Mouse (Mus musculus) left cerebral cortex, postnatal 4 days (tissue): ENCODE data around the gene Vkorc1l1. TPM values are rescaled to one million over a fixed set of nuclear protein-coding genes. Genes with fewer than 3 reads are reported as not detected.
"Not testable (repeated sequence)": the region's sequence is repeated elsewhere in the genome, so short reads cannot be mapped to it uniquely, and the experiment has no call there.

Experiments
- DNase-seq: peaks from one replicate; pipeline ENCODE4 v3.0.0-alpha.2; 2022
- intact Hi-C: fragments of 180-260 bp; cut with DNase I; formaldehyde crosslinking; loops from one replicate; pipeline ENCODE4 v1.15.1; 2025
- total RNA-seq, 2 experiments: library from RNA; stranded (reverse); gene quantifications; 2 replicates each; pipeline ENCODE4 v1.2.3; 2021

The Vkorc1l1 gene
- total RNA-seq = 10 to 100 TPM; 53.8 to 55.3 TPM

DNA sequence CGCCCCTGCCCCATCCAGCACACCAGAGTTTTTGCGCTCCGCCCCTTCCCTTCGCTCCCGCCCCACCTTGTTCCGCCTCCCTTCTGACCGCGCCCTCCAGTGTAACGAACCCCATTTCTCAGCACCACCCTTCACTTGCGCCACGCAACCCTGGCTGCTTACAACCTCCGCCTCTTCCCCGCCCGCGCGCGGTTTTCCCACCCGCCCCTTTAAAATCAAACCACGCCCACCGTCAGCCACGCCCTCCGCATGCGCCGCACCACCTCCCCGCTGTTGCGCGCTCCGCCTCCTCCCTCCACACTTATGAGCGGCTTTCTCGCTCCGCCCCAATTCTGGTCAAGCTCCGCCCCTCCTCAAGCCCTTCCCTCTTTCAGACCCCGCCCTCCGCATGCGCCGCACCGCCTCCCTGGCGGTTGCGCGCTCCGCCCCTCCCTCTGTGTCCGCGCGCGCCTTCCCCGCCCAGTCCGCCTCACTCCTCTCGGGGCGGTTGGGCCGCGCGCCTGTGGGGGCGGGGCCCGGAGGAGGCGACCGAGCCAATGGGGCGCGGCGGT lies at the start of gene Vkorc1l1:
Gene Vkorc1l1, plus strand, starts transcription at position 476 of the 551 bp plus-strand sequence.
- DNase-seq = peak; percentile 100
- intact Hi-C loops = no loop called here

DNA sequence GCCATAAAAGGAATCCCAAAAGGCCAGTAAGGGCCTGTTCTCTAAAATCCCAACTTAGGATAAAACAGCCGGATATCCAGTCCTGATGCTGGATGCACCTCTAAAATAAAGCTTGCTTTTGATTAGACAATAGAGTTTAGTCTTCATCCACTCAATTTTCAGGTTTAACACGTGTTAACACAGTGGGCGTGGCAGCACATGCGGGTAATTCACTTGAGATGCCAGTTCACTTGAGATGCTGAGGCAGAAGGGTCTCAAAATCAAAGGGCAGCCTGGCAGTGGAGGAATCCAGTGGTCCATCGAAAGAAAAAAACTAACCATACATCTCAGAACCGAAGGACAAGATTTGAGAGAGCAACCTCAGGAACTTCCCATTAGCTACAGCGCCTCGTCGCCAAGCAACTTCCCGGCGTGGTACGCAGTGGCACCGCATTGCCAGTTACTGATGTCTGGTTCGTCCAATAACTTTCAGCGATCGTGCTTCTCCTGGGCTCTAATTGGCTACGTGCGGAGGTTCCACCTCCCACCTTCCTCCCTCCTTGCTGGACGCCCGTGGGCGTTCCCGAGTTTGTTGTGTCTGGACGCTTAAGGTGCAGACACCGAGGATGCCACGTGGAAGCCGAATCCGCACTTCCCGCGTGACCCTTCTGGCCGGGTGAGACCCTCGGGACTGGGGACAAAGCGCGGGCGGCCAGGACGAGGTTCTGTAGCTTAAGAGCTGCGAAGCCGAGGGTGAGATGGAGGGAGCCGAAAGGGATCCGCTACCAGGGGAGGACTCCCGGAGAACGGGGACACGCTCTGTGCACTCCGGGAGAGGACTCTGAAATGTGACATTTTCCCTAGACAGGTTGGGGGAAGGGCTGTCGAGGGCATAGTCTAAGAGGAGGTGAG lies 46.3 kb upstream of the Vkorc1l1 start, which contains the start of gene Zbed5:
Gene Zbed5, plus strand, starts transcription at position 526 of the 891 bp plus-strand sequence.
- DNase-seq = peak; percentile 84
- intact Hi-C loops = no loop called here

GRCm38 (mm10) chr5:129898449-129898848 lies 43.3 kb upstream of the Vkorc1l1 start, which contains the start of gene Phkg1:
Gene Phkg1, minus strand, starts transcription at chr5:129898549.
- intact Hi-C loops = no loop called here
- no peak for DNase-seq

GRCm38 (mm10) chr5:129907775-129908174 lies 34.0 kb upstream of the Vkorc1l1 start:
- intact Hi-C loops = loop anchor here (10.0 kb wide), 1 partner anchor 67 kb away; no protein-coding TSS in a partner anchor
- DNase-seq = no peak

DNA sequence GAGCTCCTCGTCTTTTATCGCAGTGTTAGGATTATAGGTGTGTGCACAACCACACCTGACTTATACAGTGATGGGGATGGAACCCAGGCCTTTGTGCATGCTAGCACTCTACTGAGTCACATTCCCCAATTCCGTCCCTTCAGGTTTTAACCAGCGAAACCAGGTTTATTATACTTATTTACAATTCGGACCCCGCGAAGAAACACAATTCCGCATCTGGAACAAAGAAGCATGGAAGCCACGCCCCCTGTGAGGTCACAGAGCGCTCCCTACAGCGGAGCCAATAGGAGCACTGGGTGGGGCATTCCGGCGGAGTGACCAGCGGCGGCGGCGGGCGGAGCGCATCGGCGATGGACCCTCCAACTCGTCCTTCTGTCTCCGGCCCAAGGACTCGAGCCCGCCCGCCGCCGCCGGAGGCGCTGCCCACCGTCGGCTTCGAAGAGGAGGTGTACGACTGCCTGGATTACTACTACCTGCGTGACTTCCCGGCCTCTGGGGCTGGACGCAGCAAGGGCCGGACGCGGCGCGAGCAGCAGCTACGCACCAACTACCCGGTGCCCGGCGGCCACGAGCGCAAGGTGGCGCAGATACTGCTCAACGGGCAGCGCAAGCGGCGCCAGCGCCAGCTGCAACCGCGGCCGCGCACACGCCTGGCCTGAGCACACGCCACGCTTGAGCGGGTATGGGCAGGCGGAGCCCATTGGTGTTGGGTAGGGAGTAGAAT lies 33.4 kb upstream of the Vkorc1l1 start, which contains the start of gene Nupr1l:
Gene Nupr1l, plus strand, starts transcription at position 299 of the 724 bp plus-strand sequence.
- DNase-seq = peak; percentile 94
- intact Hi-C loops = loop anchor here (10.0 kb wide), 1 partner anchor 66 kb away; no protein-coding TSS in a partner anchor

DNA sequence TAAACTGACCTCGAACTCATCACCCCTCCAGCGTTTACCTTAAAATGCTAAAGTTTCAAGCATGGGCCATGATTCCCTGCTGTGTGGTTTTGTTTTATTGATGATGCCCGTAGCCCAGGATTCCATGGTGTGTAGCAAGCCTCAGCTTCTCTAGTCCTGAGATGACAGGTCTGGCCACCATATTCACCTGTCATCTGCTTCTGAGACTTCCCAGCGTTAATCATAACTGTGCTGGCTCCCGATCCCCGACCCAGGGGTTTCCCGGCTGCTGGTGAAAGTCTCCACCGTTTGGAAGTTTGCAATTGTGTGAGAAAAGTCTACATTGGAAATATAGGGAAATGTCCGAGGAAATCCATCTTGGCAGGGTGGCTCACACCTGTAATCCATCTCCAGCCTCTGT lies 32.6 kb upstream of the Vkorc1l1 start:
- intact Hi-C loops = loop anchor here (10.0 kb wide), 1 partner anchor 66 kb away; no protein-coding TSS in a partner anchor
- no peak for DNase-seq

DNA sequence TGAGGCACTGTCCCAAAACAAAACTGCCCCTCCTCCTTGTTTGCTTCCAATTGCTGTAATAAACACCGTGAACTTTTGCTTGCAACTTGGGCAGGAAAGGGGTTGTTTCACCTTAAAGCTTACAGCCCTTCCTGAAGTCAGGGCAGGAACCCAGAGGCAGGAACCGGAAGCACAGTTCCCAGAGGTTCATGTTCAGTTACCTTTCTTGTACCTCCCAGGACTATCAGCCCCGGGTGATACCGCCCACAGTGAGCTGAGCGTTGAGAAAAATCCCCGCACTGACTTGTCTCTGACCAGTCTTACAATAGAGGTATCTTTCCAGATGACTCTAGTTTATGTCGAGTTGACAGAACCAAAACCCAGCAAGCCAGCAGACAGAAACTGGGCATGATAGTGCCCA lies 32.2 kb upstream of the Vkorc1l1 start:
- intact Hi-C loops = loop anchor here (10.0 kb wide), 1 partner anchor 65 kb away; no protein-coding TSS in a partner anchor
- no peak for DNase-seq

- peak; percentile 9 for DNase-seq
- intact Hi-C loops = no loop called here
These were observed 27.7 kb upstream of the Vkorc1l1 start for GRCm38 (mm10) chr5:129914024-129914423.

DNA sequence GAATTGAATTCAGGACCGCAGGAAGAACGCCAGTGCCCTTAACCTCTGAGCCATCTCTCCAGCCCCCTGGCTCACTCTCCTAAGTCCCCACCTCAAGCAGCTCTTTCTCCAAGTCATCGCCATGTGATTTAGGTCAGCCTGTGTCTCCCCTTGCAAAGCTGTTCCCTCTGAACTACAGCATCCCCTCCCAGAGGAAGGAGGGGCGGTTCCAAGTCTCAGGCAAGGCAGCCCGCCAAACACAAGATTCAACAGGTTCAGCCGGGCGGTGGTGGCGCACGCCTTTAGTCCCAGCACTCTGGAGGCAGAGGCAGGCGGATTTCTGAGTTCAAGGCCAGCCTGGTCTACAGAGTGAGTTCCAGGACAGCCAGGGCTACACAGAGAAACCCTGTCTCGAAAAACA lies 26.3 kb upstream of the Vkorc1l1 start:
- DNase-seq, intact Hi-C loops: not testable (repeated sequence)

- DNase-seq = no peak
- intact Hi-C loops = no loop called here
These were observed 23.6 kb upstream of the Vkorc1l1 start for GRCm38 (mm10) chr5:129918065-129918651.

DNA sequence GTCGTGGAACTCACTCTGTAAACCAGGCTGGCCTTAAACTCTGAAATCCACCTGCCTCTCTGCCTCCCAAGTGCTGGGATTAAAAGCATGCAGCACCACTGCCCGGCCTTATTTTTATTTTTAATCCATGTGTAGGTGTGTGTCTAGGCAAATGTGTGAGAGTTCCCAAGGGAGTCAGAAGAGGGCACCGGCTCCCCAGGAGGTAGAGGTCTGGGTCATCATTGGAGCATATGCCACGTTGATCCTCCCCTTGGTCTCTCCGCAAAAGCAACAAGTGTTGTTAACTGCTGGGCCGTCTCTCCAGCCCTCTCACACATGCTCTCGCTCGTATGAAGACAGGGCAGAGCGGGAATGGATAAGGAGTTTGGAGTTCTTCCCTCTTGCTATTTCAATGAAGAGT lies 23.0 kb upstream of the Vkorc1l1 start:
- no peak for DNase-seq

GRCm38 (mm10) chr5:129919320-129919719 lies 22.4 kb upstream of the Vkorc1l1 start:
- intact Hi-C loops = no loop called here
- DNase-seq = no peak

More for the DNA sequence above, 23.0 kb upstream of the Vkorc1l1 start:
- intact Hi-C loops = no loop called here

GRCm38 (mm10) chr5:129921972-129922371 lies 19.8 kb upstream of the Vkorc1l1 start:
- no peak for DNase-seq
- intact Hi-C loops = no loop called here

GRCm38 (mm10) chr5:129924820-129925452 lies 16.8 kb upstream of the Vkorc1l1 start:
- no peak for DNase-seq
- intact Hi-C loops = no loop called here

DNA sequence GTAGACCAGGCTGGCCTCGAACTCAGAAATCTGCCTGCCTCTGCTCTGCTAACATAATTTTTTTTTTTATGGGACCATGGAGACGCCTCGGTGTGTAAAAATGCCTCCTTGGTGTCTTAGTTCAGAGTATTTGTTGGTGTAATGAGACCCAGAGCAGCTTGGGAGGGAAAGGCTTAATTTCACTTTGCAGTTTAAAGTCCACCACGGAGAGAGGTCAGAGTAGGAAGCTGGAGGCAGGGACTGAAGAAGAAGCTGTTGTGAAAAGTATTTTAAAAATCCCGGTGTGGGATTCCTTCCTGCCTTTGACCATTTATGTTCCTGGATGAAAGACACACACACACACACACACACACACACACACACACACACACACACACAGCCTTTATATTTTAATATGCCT lies 15.8 kb upstream of the Vkorc1l1 start:
- intact Hi-C loops = no loop called here
- DNase-seq = no peak

DNA sequence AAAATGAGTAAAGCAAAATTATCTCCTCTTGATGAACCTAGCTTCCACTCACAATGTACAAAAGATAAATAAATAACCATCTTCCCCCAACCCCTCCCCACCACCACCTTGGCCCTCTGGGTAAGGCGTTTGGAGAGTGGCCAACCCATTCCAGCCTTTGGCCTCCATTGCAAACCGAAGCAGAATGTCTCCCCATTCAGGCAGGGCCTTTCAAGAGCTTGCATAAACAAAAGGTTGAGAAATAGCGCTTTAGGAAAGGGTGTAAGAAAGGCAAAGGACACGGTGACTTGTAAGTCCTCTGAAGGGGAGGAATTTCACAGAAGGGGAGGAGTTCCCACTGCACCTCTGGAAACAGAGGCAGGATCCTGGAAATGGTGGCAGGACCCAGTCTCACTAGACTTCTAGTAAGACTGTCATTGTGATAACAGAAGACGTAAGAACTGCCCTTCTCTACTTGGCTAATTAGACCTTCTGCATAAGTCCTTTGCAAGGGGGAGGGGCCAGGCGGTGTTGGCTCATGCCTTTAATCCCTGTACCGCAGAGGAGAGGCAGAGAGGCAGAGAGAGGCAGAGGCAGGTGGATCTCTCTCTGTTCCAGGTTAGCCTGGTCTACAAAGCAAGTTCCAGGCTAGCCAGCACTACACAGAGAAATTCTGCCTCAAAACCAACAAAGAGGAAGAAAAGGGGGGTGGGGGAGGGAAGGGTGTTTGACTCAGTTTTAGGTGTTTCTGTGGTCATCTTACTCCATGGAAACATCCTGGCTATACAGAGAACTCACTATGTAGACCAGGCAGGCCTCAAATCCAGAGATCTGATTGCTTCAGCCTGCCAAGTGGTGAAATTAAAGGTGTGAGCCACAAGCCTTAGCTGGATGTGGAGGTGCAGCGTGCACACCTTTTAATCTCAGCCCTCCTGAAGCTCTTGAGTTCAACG lies 11.6 kb upstream of the Vkorc1l1 start:
- intact Hi-C loops = no loop called here
- DNase-seq = no peak

DNA sequence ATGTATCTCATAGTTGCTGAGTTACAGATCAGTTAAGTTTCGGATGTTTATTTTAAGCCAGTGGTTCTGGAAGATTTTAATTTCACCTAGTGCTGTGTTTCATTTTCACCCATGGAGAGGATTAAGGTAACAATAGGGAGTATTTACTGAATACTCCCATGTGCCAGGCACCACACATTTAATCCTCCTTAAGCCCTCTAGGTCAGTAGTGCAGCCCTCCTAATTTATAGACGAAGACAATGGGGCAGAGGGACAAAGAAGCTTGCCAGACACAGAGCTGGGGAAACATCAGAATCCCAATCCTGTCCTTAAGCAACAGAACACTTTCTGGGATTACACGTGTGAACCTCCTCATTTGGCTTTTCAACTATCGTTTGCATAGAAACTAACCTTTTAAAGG lies 4.8 kb upstream of the Vkorc1l1 start:
- intact Hi-C loops = no loop called here
- no peak for DNase-seq

DNA sequence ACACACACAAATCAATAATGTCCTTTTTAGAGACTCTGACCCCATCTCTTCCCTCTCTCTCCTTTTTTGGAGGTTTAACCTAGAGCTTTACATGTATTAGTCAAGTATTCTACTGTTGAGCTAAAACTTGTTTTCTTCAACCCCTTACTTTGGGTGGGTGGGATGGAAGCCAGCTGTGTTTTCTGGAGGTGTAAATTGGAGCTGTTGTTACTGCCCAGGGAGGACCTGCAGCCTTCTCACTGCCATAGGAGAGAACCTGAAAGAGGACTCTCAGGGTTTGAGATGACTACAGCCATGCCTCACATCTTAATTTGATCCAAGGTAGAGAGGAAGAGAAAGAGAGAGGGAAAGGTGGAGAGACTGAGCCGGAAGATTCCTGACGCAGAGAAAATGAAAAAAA lies 1.5 kb upstream of the Vkorc1l1 start:
- DNase-seq = no peak
- intact Hi-C loops = no loop called here
